Mouse (Mus musculus) midbrain, embryonic 14.5 days (tissue): ENCODE data around the gene Iars2. TPM values are rescaled to one million over a fixed set of nuclear protein-coding genes. Genes with fewer than 3 reads are reported as not detected.
"Not testable (repeated sequence)": the region's sequence is repeated elsewhere in the genome, so short reads cannot be mapped to it uniquely, and the experiment has no call there.

Source experiments
- ATAC-seq: fragments of 200-750 bp; cut with Nextera tagmentation; 2 replicates; pipeline ENCODE4 v1.8.0; 2017; ENCODE audit warnings: moderate number of reproducible peaks, moderate library complexity; ENCODE audit not compliant: low FRiP score, low TSS enrichment
- DNase-seq: peaks from one replicate; pipeline ENCODE4 v3.0.0-alpha.2; 2015
- H3K27ac ChIP-seq: fragments of 300-500 bp; sonication (generic); replicated peaks from 2 replicates; pipeline ENCODE4 v1.5.1; 2014; ENCODE audit warnings: mild to moderate bottlenecking, low read depth, low read length, moderate library complexity
- H3K27me3 ChIP-seq: fragments of 300-500 bp; sonication (generic); 2 replicates; pipeline ENCODE4 v1.6.1; 2014; ENCODE audit warnings: low read length, control low read depth, mixed read lengths; ENCODE audit not compliant: control insufficient read depth, insufficient read depth
- H3K36me3 ChIP-seq: fragments of 300-500 bp; sonication (generic); 2 replicates; pipeline ENCODE4 v1.6.1; 2014; ENCODE audit warnings: low read length, control low read depth; ENCODE audit not compliant: control insufficient read depth, insufficient read depth
- H3K4me1 ChIP-seq: fragments of 300-500 bp; sonication (generic); 2 replicates; pipeline ENCODE4 v1.6.1; 2014; ENCODE audit warnings: mild to moderate bottlenecking, antibody characterized with exemption, low read length, control low read depth; ENCODE audit not compliant: control insufficient read depth, insufficient read depth
- H3K4me2 ChIP-seq: fragments of 300-500 bp; sonication (generic); 2 replicates; pipeline ENCODE4 v1.6.1; 2014; ENCODE audit warnings: mild to moderate bottlenecking, low read length, moderate library complexity
- H3K4me3 ChIP-seq: fragments of 300-500 bp; sonication (generic); replicated peaks from 2 replicates; pipeline ENCODE4 v1.5.1; 2014; ENCODE audit warnings: low read depth, low read length
- H3K9ac ChIP-seq: fragments of 300-500 bp; sonication (generic); replicated peaks from 2 replicates; pipeline ENCODE4 v1.6.1; 2014; ENCODE audit warnings: mild to moderate bottlenecking, low read length, moderate library complexity
- H3K9me3 ChIP-seq: fragments of 300-500 bp; sonication (generic); 2 replicates; pipeline ENCODE4 v1.6.1; 2016; ENCODE audit warnings: low read length, control low read depth, mixed read lengths; ENCODE audit not compliant: control insufficient read depth
- WGBS: fragments of 180-500 bp; shearing (Covaris S2); extraction: QIAGEN DNeasy Blood & Tissue Kit; methylation state at CpG from one replicate; pipeline ENCODE4 v1.1.7; 2014; 5-methylcytosine and 5-hydroxymethylcytosine counted together
- polyA plus RNA-seq: library from polyadenylated mRNA; unstranded; fragments of >200 nt; fragmentation: Nextera tagmentation; extraction: Ambion mirVana; gene quantifications from 2 replicates; pipeline ENCODE4 v1.2.1, GENCODE M21; 2014

Gene Iars2
- polyA plus RNA-seq, 1 experiment from 2014 or later = 22.3 TPM

GRCm38 (mm10) chr1:185342441-185342840 is 13.2 kb upstream of the Iars2 start:
- H3K9ac ChIP-seq = no peak overlapping the region
- 92% methylated on average over 4 of the region's 4 CpGs for WGBS
- H3K4me1 ChIP-seq = no peaks in the 10 kb centered on the region
- ATAC-seq (no peak), DNase-seq (no peak)
- no peaks in the 10 kb centered on the region for H3K27me3 ChIP-seq
- no peak overlapping the region for H3K4me3 ChIP-seq
- peaks cover 76% of the 10 kb centered on the region for H3K36me3 ChIP-seq
- H3K27ac ChIP-seq = no peak overlapping the region
- no peak overlapping the region for H3K4me2 ChIP-seq
- no peaks in the 10 kb centered on the region for H3K9me3 ChIP-seq

- 17% methylated on average over 3 of the region's 3 CpGs for WGBS
Observed at GRCm38 (mm10) chr1:185336535-185336934, 7.3 kb upstream of the Iars2 start.

GRCm38 (mm10) chr1:185335231-185335765 is 6.1 kb upstream of the Iars2 start:
- no peak overlapping the region for H3K9ac ChIP-seq
- peaks cover 15% of the 10 kb centered on the region for H3K36me3 ChIP-seq
- H3K4me1 ChIP-seq = peaks cover 14% of the 10 kb centered on the region
- 73% methylated on average over 6 of the region's 6 CpGs for WGBS
- no peak for ATAC-seq
- no peak overlapping the region for H3K4me2 ChIP-seq
- DNase-seq = no peak
- H3K4me3 ChIP-seq = no peak overlapping the region
- no peaks in the 10 kb centered on the region for H3K9me3 ChIP-seq
- no peaks in the 10 kb centered on the region for H3K27me3 ChIP-seq
- no peak overlapping the region for H3K27ac ChIP-seq

More at GRCm38 (mm10) chr1:185336535-185336934, 7.3 kb upstream of the Iars2 start:
- DNase-seq (peak; percentile 2), ATAC-seq (no peak)
- H3K9ac ChIP-seq = no peak overlapping the region
- no peaks in the 10 kb centered on the region for H3K27me3 ChIP-seq
- H3K4me3 ChIP-seq = no peak overlapping the region
- H3K27ac ChIP-seq = no peak overlapping the region
- H3K4me2 ChIP-seq = no peak overlapping the region
- H3K36me3 ChIP-seq = peaks cover 24% of the 10 kb centered on the region
- H3K9me3 ChIP-seq = no peaks in the 10 kb centered on the region
- H3K4me1 ChIP-seq = peaks cover 14% of the 10 kb centered on the region

- H3K9ac ChIP-seq = no peak overlapping the region
- no peak overlapping the region for H3K27ac ChIP-seq
Observed at GRCm38 (mm10) chr1:185334136-185334535, 4.9 kb upstream of the Iars2 start.

GRCm38 (mm10) chr1:185333651-185334050 is 4.5 kb upstream of the Iars2 start:
- H3K4me2 ChIP-seq = no peak overlapping the region
- H3K27me3 ChIP-seq = no peaks in the 10 kb centered on the region
- H3K9ac ChIP-seq = no peak overlapping the region
- no peaks in the 10 kb centered on the region for H3K9me3 ChIP-seq
- H3K27ac ChIP-seq = no peak overlapping the region
- no peak for DNase-seq
- peaks cover 18% of the 10 kb centered on the region for H3K4me1 ChIP-seq
- peaks cover 5% of the 10 kb centered on the region; the same call in 1 of the 2 replicates for H3K36me3 ChIP-seq
- WGBS = 95% methylated on average over 5 of the region's 5 CpGs
- no peak overlapping the region for H3K4me3 ChIP-seq
- no peak for ATAC-seq

More at GRCm38 (mm10) chr1:185334136-185334535, 4.9 kb upstream of the Iars2 start:
- peaks cover 18% of the 10 kb centered on the region for H3K4me1 ChIP-seq
- no peak overlapping the region for H3K4me2 ChIP-seq
- 90% methylated on average over 4 of the region's 4 CpGs for WGBS
- no peaks in the 10 kb centered on the region for H3K9me3 ChIP-seq
- no peak overlapping the region for H3K4me3 ChIP-seq
- no peaks in the 10 kb centered on the region for H3K27me3 ChIP-seq
- peaks cover 9% of the 10 kb centered on the region; the same call in 1 of the 2 replicates for H3K36me3 ChIP-seq
- no peak for ATAC-seq
- no peak for DNase-seq

- H3K27me3 ChIP-seq = no peaks in the 10 kb centered on the region
- peak within 1 kb of the TSS; percentile 76 for H3K4me2 ChIP-seq
- H3K4me3 ChIP-seq = peak within 1 kb of the TSS; percentile 74
- peak within 1 kb of the TSS; percentile 80 for H3K9ac ChIP-seq
- ATAC-seq (peak; percentile 85), DNase-seq (peak; percentile 97)
- peaks cover 3% of the 10 kb centered on the region for H3K36me3 ChIP-seq
- under 1% methylated on average over 32 of the region's 32 CpGs for WGBS
- H3K27ac ChIP-seq = peak within 1 kb of the TSS; percentile 70
- H3K9me3 ChIP-seq = no peaks in the 10 kb centered on the region
- peaks cover 23% of the 10 kb centered on the region for H3K4me1 ChIP-seq
Observed at GRCm38 (mm10) chr1:185331983-185332430, 2.8 kb upstream of the Iars2 start, which contains the start of gene Bpnt1. Bpnt1 (plus strand) TSS chr1:185332149.

GRCm38 (mm10) chr1:185331364-185331763 is 2.2 kb upstream of the Iars2 start:
- peak overlapping the region; percentile 76 for H3K4me2 ChIP-seq
- H3K27ac ChIP-seq = no peak overlapping the region
- 56% methylated on average over 5 of the region's 5 CpGs for WGBS
- H3K4me1 ChIP-seq = peaks cover 23% of the 10 kb centered on the region
- peaks cover 10% of the 10 kb centered on the region for H3K36me3 ChIP-seq
- H3K9me3 ChIP-seq = no peaks in the 10 kb centered on the region
- no peak for ATAC-seq
- H3K9ac ChIP-seq = no peak overlapping the region; the same call in 1 of the 2 replicates
- H3K27me3 ChIP-seq = no peaks in the 10 kb centered on the region
- H3K4me3 ChIP-seq = peak overlapping the region; percentile 74
- no peak for DNase-seq

- Histone ChIP-seq H3K9ac (no peak overlapping the region), H3K4me1 (peaks cover 23% of the 10 kb centered on the region), H3K27me3 (no peaks in the 10 kb centered on the region), H3K27ac (no peak overlapping the region), H3K4me3 (no peak overlapping the region), H3K4me2 (peak overlapping the region; percentile 80), H3K9me3 (no peaks in the 10 kb centered on the region), H3K36me3 (peaks cover 22% of the 10 kb centered on the region)
- 94% methylated on average over 8 of the region's 8 CpGs for WGBS
- no peak for ATAC-seq
- no peak for DNase-seq
Observed at GRCm38 (mm10) chr1:185329851-185330250, 655 bp upstream of the Iars2 start.

- 62% methylated on average over 3 of the region's 3 CpGs for WGBS
- ATAC-seq, H3K9ac ChIP-seq, H3K27ac ChIP-seq, H3K27me3 ChIP-seq, DNase-seq, H3K9me3 ChIP-seq: not testable (repeated sequence)
- H3K4me1 ChIP-seq = peaks cover 14% of the 10 kb centered on the region
- H3K4me2 ChIP-seq = peak overlapping the region; percentile 80
- H3K36me3 ChIP-seq = peaks cover 38% of the 10 kb centered on the region
- H3K4me3 ChIP-seq = peak overlapping the region; percentile 94
Observed at GRCm38 (mm10) chr1:185327754-185328345, 1.3 kb downstream of the Iars2 start.
